ENCODE assay signal across 26 mouse cellular contexts in genomic region chr6:113857310-113857873, GRCm38 (mm10).
DNase-seq lines count a peak whose midpoint lies in the region; ATAC-seq and TF ChIP-seq lines count a peak whose summit lies in the region.
"Had no signal": no experiment of that assay in that cellular context is flagged by ENCODE, and none has a peak within 500 bp of the region (broad histone marks: within the 10 kb centered on the region; RNA-seq: fewer than 3 reads in every experiment).

No protein-coding gene starts in this region.

- no peak for ATAC-seq in hindbrain, embryonic 16.5 days
- no peak for ATAC-seq in neural tube, embryonic 13.5 days (ENCODE audit: low read depth)
- ATAC-seq in neural tube, embryonic 15.5 days (ENCODE audit: low FRiP score) = no peak
- ATAC-seq: activated CD4-positive, CD25-positive, alpha-beta regulatory T cell, adult 4 months; CD4-positive, CD25-positive, alpha-beta regulatory T cell, adult 4 months; intestine, embryonic 15.5 days had no signal

- no peaks in the 10 kb centered on the region for H3K36me3 ChIP-seq in hindbrain, embryonic 16.5 days (ENCODE audit: control insufficient read depth, insufficient read depth, low read length)
- no peaks in the 10 kb centered on the region for H3K36me3 ChIP-seq in hindbrain, embryonic 10.5 days
- no peaks in the 10 kb centered on the region for H3K36me3 ChIP-seq in neural tube, embryonic 13.5 days
- no peaks in the 10 kb centered on the region for H3K36me3 ChIP-seq in neural tube, embryonic 15.5 days
- H3K36me3 ChIP-seq: embryonic facial prominence, embryonic 12.5 days; G1E; heart, embryonic 13.5 days; intestine, embryonic 15.5 days; lung, embryonic 15.5 days; neural tube, embryonic 12.5 days; stomach, embryonic 15.5 days had no signal

- H3K4me2 ChIP-seq in hindbrain, embryonic 16.5 days (ENCODE audit: low read length) = no peak overlapping the region
- no peak overlapping the region for H3K4me2 ChIP-seq in neural tube, embryonic 13.5 days
- no peak overlapping the region for H3K4me2 ChIP-seq in neural tube, embryonic 15.5 days
- H3K4me2 ChIP-seq: embryonic facial prominence, embryonic 12.5 days; heart, embryonic 13.5 days; intestine, embryonic 15.5 days; lung, embryonic 15.5 days; neural tube, embryonic 12.5 days; stomach, embryonic 15.5 days had no signal

- WGBS in hindbrain, embryonic 16.5 days = 57% methylated on average over 2 of the region's 2 CpGs
- 78% methylated on average over 2 of the region's 2 CpGs for WGBS in hindbrain, embryonic 10.5 days
- WGBS in neural tube, embryonic 13.5 days = 45% methylated on average over 2 of the region's 2 CpGs
- 59% methylated on average over 2 of the region's 2 CpGs for WGBS in neural tube, embryonic 15.5 days
- 60% methylated on average over 2 of the region's 2 CpGs for WGBS in olfactory bulb, adult 2 months

- peaks cover 42% of the 10 kb centered on the region for H3K4me1 ChIP-seq in hindbrain, embryonic 16.5 days (ENCODE audit: control insufficient read depth, insufficient read depth, low read depth, low read length)
- peaks cover 36% of the 10 kb centered on the region for H3K4me1 ChIP-seq in hindbrain, embryonic 10.5 days (replicated peaks)
- peaks cover 78% of the 10 kb centered on the region for H3K4me1 ChIP-seq in neural tube, embryonic 13.5 days (replicated peaks)
- H3K4me1 ChIP-seq in neural tube, embryonic 15.5 days = peaks cover 42% of the 10 kb centered on the region
- peaks cover 75% of the 10 kb centered on the region for H3K4me1 ChIP-seq in olfactory bulb, adult 2 months (ENCODE audit: control insufficient read depth, insufficient read depth, low read length)
- H3K4me1 ChIP-seq: embryonic facial prominence, embryonic 12.5 days; heart, embryonic 13.5 days; intestine, embryonic 15.5 days; lung, embryonic 15.5 days; stomach, embryonic 15.5 days had no signal

- no peak overlapping the region for H3K4me3 ChIP-seq in hindbrain, embryonic 16.5 days (ENCODE audit: low read length)
- H3K4me3 ChIP-seq in hindbrain, embryonic 10.5 days = no peak overlapping the region
- no peak overlapping the region for H3K4me3 ChIP-seq in neural tube, embryonic 13.5 days
- H3K4me3 ChIP-seq in neural tube, embryonic 15.5 days (replicated peaks) = no peak overlapping the region
- H3K4me3 ChIP-seq in olfactory bulb, adult 2 months (ENCODE audit: insufficient read depth, low read depth, low read length) = no peak overlapping the region
- H3K4me3 ChIP-seq: embryonic facial prominence, embryonic 12.5 days; erythroblast, embryonic 14.5 days; heart, embryonic 13.5 days; intestine, embryonic 15.5 days; lung, embryonic 15.5 days; neural tube, embryonic 12.5 days; stomach, embryonic 15.5 days had no signal

- H3K27ac ChIP-seq in hindbrain, embryonic 16.5 days (ENCODE audit: low read depth, low read length) = peak overlapping the region; percentile 73
- no peak overlapping the region; the same call in 1 of the 2 replicates for H3K27ac ChIP-seq in hindbrain, embryonic 10.5 days
- H3K27ac ChIP-seq in neural tube, embryonic 13.5 days (replicated peaks) = peak overlapping the region; percentile 43
- H3K27ac ChIP-seq in neural tube, embryonic 15.5 days (replicated peaks) = no peak overlapping the region
- peak overlapping the region; percentile 32 for H3K27ac ChIP-seq in olfactory bulb, adult 2 months (ENCODE audit: insufficient read depth, low read depth, low read length)
- H3K27ac ChIP-seq: embryonic facial prominence, embryonic 12.5 days; heart, embryonic 13.5 days; intestine, embryonic 15.5 days; liver, embryonic 14.5 days; lung, embryonic 15.5 days; neural tube, embryonic 12.5 days; stomach, embryonic 15.5 days had no signal

- no peak for TF ChIP-seq POLR2A in olfactory bulb, adult 2 months (IDR thresholded peaks at IDR 0.05; ENCODE audit: insufficient read depth, low read depth, low read length)

- H3K9me3 ChIP-seq in hindbrain, embryonic 16.5 days (ENCODE audit: control insufficient read depth, low read length) = no peaks in the 10 kb centered on the region
- no peaks in the 10 kb centered on the region for H3K9me3 ChIP-seq in hindbrain, embryonic 10.5 days
- H3K9me3 ChIP-seq in neural tube, embryonic 13.5 days = no peaks in the 10 kb centered on the region
- no peaks in the 10 kb centered on the region for H3K9me3 ChIP-seq in neural tube, embryonic 15.5 days (replicated peaks)
- H3K9me3 ChIP-seq: embryonic facial prominence, embryonic 12.5 days; heart, embryonic 13.5 days; intestine, embryonic 15.5 days; lung, embryonic 15.5 days; neural tube, embryonic 12.5 days; stomach, embryonic 15.5 days had no signal

- TF ChIP-seq CTCF in olfactory bulb, adult 2 months (IDR thresholded peaks at IDR 0.05; ENCODE audit: insufficient read depth, low read depth, low read length) = no peak

- no peak overlapping the region for H3K9ac ChIP-seq in hindbrain, embryonic 16.5 days (ENCODE audit: low read depth, low read length)
- H3K9ac ChIP-seq in neural tube, embryonic 13.5 days = no peak overlapping the region
- no peak overlapping the region for H3K9ac ChIP-seq in neural tube, embryonic 15.5 days (replicated peaks)
- H3K9ac ChIP-seq: embryonic facial prominence, embryonic 12.5 days; heart, embryonic 13.5 days; intestine, embryonic 15.5 days; liver, embryonic 14.5 days; lung, embryonic 15.5 days; neural tube, embryonic 12.5 days; stomach, embryonic 15.5 days had no signal

- peak; percentile 68 for DNase-seq in cerebellum, adult 11-12 months
- no peak for DNase-seq in cerebellum, postnatal 36 days
- DNase-seq in hindbrain, embryonic 10.5 days (ENCODE audit: low spot score) = no peak
- DNase-seq in yolk sac, embryonic 10.5 days (ENCODE audit: low spot score) = no peak
- DNase-seq: adrenal gland, postnatal 14 days; gastrocnemius, postnatal 10 days; heart, adult 11 months; kidney, adult 9 months; kidney, postnatal 25 days; lung, postnatal 4 days; thymus, adult 18-20 months had no signal

- no peaks in the 10 kb centered on the region for H3K27me3 ChIP-seq in hindbrain, embryonic 16.5 days (replicated peaks; ENCODE audit: control insufficient read depth, insufficient read depth, low read length)
- no peaks in the 10 kb centered on the region for H3K27me3 ChIP-seq in hindbrain, embryonic 10.5 days (ENCODE audit: insufficient read depth, poor library complexity, severe bottlenecking)
- no peaks in the 10 kb centered on the region for H3K27me3 ChIP-seq in neural tube, embryonic 13.5 days
- no peaks in the 10 kb centered on the region for H3K27me3 ChIP-seq in neural tube, embryonic 15.5 days (replicated peaks)
- H3K27me3 ChIP-seq: embryonic facial prominence, embryonic 12.5 days; intestine, embryonic 15.5 days; lung, embryonic 15.5 days; neural tube, embryonic 12.5 days; stomach, embryonic 15.5 days had no signal

Comparison
In these comparisons a context has a peak if more than half of its experiments do, and no peak if none do; other contexts are left out.
1. H3K27ac ChIP-seq: peak in hindbrain, embryonic 16.5 days (single experiment), neural tube, embryonic 13.5 days (single experiment) and olfactory bulb, adult 2 months (single experiment); none in hindbrain, embryonic 10.5 days (single experiment) and neural tube, embryonic 15.5 days (single experiment).